Mouse (Mus musculus) brain, adult 10 weeks (tissue): ENCODE results near the gene Dbp. TPM values are rescaled to one million over a fixed set of nuclear protein-coding genes. Genes with fewer than 3 reads are reported as not detected.

Experiments
- polyA plus RNA-seq: library from polyadenylated mRNA; stranded (reverse); fragments of 350-450 nt; fragmentation: Illumina TruSeq; extraction: RNeasy Lipid Tissue Mini Kit (QIAGEN cat#74804); gene quantifications from one replicate; pipeline ENCODE4 v1.2.3, GENCODE M21; 2015; ENCODE audit warnings: low read depth, low replicate concordance

Gene Dbp
- 80.7 TPM for polyA plus RNA-seq

DNA sequence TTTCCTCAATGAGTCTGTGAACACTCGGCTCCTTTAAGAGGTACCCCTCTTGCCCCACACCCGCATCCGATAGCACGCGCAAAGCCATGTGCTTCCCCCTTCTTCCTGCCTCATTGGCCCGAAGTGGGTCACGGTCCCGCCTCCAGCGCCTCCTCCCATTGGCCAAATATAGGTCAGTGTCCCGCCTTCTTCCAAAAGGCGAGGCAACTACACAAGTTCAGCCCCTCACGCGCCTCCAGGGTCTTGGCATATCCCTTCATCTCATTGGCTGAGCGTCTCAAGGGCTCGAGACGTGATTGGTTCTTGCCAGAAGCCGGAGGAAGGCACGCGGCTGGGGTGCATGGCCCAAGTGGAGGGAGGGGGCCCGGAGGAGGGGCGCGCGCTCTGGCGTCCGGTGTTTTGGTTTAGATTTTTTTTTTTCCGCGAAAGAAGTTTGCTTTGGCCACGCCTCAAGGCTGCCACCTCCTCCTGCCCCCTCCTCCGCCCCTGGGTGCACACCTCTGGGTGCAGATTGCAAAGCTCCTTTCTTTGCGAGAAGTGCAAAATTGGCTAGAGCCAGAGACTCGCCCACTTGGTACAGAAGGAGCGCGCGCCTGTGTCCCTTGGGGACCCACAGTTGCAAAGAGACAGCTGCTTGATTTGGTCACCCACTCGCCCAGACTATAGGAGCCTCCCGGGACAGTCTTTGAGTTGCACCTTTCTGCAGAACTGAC is at the start of gene Dbp:
Gene Dbp, plus strand, starts transcription at position 359 of the 713 bp plus-strand sequence.

DNA sequence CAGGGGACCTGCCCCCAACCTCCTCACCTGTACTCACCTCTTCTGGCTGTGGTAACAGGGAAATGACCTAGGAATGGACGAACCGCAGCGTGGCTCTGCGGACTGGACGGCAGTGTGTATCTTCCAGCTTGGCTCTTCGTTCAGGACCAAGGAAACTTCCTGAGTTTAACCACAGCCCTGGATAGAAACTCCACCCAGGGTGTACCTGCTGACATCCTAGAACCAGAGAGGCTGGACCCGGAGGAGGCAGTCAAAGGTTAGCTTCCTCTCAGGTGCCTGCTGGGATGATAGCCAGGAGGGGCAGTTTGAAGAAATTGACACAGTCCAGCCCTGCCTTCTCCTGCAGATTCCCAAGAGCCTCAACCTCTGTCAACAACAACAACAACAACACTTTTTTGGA is 38.7 kb upstream of the Dbp start, which contains the start of gene Fut2:
Gene Fut2, minus strand, starts transcription at position 234 of the 400 bp plus-strand sequence.

GRCm38 (mm10) chr7:45683396-45684050 is 21.4 kb upstream of the Dbp start, which contains the start of gene Ntn5:
TSS of gene Ntn5 (plus strand) at chr7:45684022.

GRCm38 (mm10) chr7:45693921-45694591 is 10.8 kb upstream of the Dbp start, which contains the start of gene Sec1:
TSS of gene Sec1 (minus strand) at chr7:45694402.

DNA sequence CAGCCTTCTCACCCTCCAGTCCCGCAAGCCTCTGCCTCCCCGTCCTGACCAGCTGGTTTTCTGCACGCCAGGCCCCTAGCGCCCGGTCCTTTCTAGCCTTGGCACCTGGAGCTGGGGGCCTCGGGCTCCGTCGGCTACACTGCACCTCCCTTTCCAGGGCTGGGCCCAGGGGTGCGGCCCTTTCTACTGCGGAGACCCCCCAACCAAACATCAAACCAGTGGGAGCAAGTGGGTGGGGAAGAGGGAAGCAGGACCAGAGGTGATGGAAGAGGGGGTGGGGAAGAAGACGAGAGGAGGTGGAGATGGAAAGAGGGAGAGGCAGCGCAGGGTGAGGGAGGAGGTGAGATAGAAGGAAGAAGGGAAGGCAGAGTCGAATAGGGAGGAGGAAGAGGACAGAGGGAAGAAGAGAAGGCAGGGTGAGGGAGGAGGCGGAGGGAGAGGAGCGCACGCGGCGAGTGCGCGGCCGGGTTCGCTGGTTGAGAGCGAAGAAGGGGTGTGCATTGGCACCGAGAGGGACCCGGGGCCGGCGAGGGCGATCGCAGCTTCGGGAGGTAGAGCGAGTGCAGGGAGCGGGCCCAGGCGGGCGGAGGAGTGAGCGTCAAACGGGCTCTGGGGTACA is 5.3 kb upstream of the Dbp start, which contains the start of gene Car11:
Gene Car11, plus strand, starts transcription at position 321 of the 619 bp plus-strand sequence.

DNA sequence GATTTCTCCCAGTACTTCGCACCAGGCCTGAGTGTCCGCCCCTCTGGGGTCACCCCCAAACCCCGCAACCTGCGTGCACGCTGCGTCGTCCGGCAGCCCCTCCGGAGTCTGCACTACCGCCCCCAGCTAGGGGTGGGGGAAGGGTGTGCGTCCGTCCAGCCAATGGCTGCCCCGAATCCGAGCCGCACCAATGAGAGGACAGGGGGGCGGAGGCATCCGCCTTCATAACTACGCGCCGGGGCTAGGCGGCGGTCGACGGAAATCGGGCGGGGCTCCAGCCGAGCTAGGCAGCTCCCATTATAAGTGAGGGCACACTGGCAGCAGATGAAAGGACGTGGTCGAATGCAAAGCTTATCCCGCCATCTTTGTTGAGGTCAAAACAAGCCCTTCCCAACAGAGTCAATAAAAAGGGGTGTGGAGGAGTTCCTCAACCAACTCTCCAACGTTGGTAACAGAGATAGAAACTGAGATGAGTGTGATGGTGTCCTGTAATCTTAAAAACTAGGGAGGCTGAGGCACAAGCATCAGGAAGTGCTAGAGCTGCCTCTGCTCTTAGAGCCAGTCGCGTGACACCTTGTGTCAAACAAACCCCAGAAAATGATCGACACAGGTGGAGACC is 10.3 kb downstream of the Dbp start, which contains the start of gene Rpl18:
Gene Rpl18, plus strand, starts transcription at position 368 of the 619 bp plus-strand sequence.

GRCm38 (mm10) chr7:45717918-45718297 is 13.0 kb downstream of the Dbp start, which contains the start of gene Sphk2:
TSS of gene Sphk2 (minus strand) at chr7:45718002.

GRCm38 (mm10) chr7:45720413-45721233 is 15.7 kb downstream of the Dbp start, which contains the start of gene Fam83e:
TSS of gene Fam83e (plus strand) at chr7:45721212.

DNA sequence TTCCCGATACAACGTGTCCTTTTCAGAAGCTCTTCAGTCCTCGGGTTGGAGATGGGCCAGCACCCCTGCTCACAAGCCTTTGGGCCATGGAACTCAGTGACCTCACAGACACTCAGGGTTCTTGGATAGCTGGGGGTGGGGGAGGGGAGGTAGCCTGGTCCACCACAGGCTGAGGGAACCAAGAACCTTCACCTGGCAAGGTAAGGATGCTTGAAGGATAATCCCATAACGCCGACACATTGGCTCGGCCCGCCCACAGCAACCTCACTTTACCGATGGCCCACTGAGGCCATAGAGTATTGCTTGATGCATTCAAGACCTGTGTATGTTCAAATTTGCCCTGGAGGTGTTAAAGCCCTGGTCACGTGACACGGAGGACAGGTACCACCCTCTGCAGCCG is 20.8 kb downstream of the Dbp start, which contains the start of gene Spaca4:
Gene Spaca4, minus strand, starts transcription at position 101 of the 400 bp plus-strand sequence.

Other genes with a start within 250 kb of the Dbp start
- 586 TPM for gene Ftl1, start 245.2 kb upstream of the Dbp start, polyA plus RNA-seq
- gene Bax, start 238.2 kb upstream of the Dbp start, polyA plus RNA-seq: 77.2 TPM
- 0.27 TPM for gene Tulp2, start 223.2 kb upstream of the Dbp start, polyA plus RNA-seq
- gene Gm45808, start 218.3 kb upstream of the Dbp start, polyA plus RNA-seq: not detected
- gene Dhdh, start 216.3 kb upstream of the Dbp start, polyA plus RNA-seq: 6.1 TPM
- 90.0 TPM for gene Nucb1, start 194.7 kb upstream of the Dbp start, polyA plus RNA-seq
- gene Ppp1r15a, start 178.8 kb upstream of the Dbp start, polyA plus RNA-seq: 17.3 TPM
- 2.7 TPM for gene Plekha4, start 178.8 kb upstream of the Dbp start, polyA plus RNA-seq
- not detected for gene Hsd17b14, start 150.2 kb upstream of the Dbp start, polyA plus RNA-seq
- 17.1 TPM for gene Bcat2, start 134.9 kb upstream of the Dbp start, polyA plus RNA-seq
- gene Fgf21, start 89.6 kb upstream of the Dbp start, polyA plus RNA-seq: not detected
- gene Fut1, start 87.8 kb upstream of the Dbp start, polyA plus RNA-seq: not detected
- not detected for gene Izumo1, start 83.3 kb upstream of the Dbp start, polyA plus RNA-seq
- gene Rasip1, start 77.6 kb upstream of the Dbp start, polyA plus RNA-seq: 4.0 TPM
- 4.0 TPM for gene Mamstr, start 65.1 kb upstream of the Dbp start, polyA plus RNA-seq
- 0.31 TPM for gene Fut2, start 38.7 kb upstream of the Dbp start, polyA plus RNA-seq
- gene Ntn5, start 21.1 kb upstream of the Dbp start, polyA plus RNA-seq: 5.4 TPM
- 1.1 TPM for gene Sec1, start 10.7 kb upstream of the Dbp start, polyA plus RNA-seq
- gene Car11, start 5.2 kb upstream of the Dbp start, polyA plus RNA-seq: 234 TPM
- gene Rpl18, start 10.4 kb downstream of the Dbp start, polyA plus RNA-seq: 458 TPM
- 18.2 TPM for gene Sphk2, start 12.9 kb downstream of the Dbp start, polyA plus RNA-seq
- gene Fam83e, start 16.1 kb downstream of the Dbp start, polyA plus RNA-seq: not detected
- not detected for gene Spaca4, start 20.7 kb downstream of the Dbp start, polyA plus RNA-seq
- 101 TPM for gene Lmtk3, start 78.7 kb downstream of the Dbp start, polyA plus RNA-seq
- gene Sult2b1, start 79.6 kb downstream of the Dbp start, polyA plus RNA-seq: 17.1 TPM
- 173 TPM for gene Cyth2, start 109.5 kb downstream of the Dbp start, polyA plus RNA-seq
- 2.9 TPM for gene Kcnj14, start 119.7 kb downstream of the Dbp start, polyA plus RNA-seq
- 15.6 TPM for gene Grwd1, start 125.9 kb downstream of the Dbp start, polyA plus RNA-seq
- gene Kdelr1, start 167.7 kb downstream of the Dbp start, polyA plus RNA-seq: 88.2 TPM
- gene Grin2d, start 173.3 kb downstream of the Dbp start, polyA plus RNA-seq: 7.3 TPM
- gene Syngr4, start 191.6 kb downstream of the Dbp start, polyA plus RNA-seq: not detected
- gene Tmem143, start 191.9 kb downstream of the Dbp start, polyA plus RNA-seq: 23.1 TPM
- gene Emp3, start 216.3 kb downstream of the Dbp start, polyA plus RNA-seq: 3.6 TPM
- 2.9 TPM for gene Ccdc114, start 219.0 kb downstream of the Dbp start, polyA plus RNA-seq